ENCODE assay signal across 9 mouse cellular contexts in genomic region chr6:83598646-83599045, GRCm38 (mm10). TPM values are rescaled to one million over a fixed set of nuclear protein-coding genes. Genes with fewer than 3 reads are reported as not detected.
DNase-seq lines count a peak whose midpoint lies in the region; ATAC-seq and TF ChIP-seq lines count a peak whose summit lies in the region.
"Had no signal": no experiment of that assay in that cellular context is flagged by ENCODE, and none has a peak within 500 bp of the region (broad histone marks: within the 10 kb centered on the region; RNA-seq: fewer than 3 reads in every experiment).

No protein-coding gene starts in this region.

- H3K9ac ChIP-seq in embryonic facial prominence, embryonic 15.5 days: no peak overlapping the region
- no peak overlapping the region for H3K9ac ChIP-seq in heart, postnatal 0 days (replicated peaks; ENCODE audit: low read depth, low read length)

- 0 out of 2 replicates have a peak, but pooled peaks cover 6% of the 10 kb centered on the region for H3K4me1 ChIP-seq in embryonic facial prominence, embryonic 15.5 days
- peaks cover 23% of the 10 kb centered on the region for H3K4me1 ChIP-seq in heart, postnatal 0 days (ENCODE audit: control insufficient read depth, insufficient read depth)

- H3K9me3 ChIP-seq in embryonic facial prominence, embryonic 15.5 days (replicated peaks): no peaks in the 10 kb centered on the region
- no peaks in the 10 kb centered on the region for H3K9me3 ChIP-seq in heart, postnatal 0 days (replicated peaks; ENCODE audit: control insufficient read depth, low read length)

- ATAC-seq in embryonic facial prominence, embryonic 15.5 days (ENCODE audit: insufficient number of reproducible peaks, low FRiP score, low TSS enrichment, low read depth): no peak
- ATAC-seq in heart, postnatal 0 days (ENCODE audit: insufficient read depth, low read depth): peak; percentile 83

- WGBS in embryonic facial prominence, embryonic 15.5 days: 8% methylated on average over 9 of the region's 9 CpGs
- WGBS in heart, postnatal 0 days: 4% methylated on average over 9 of the region's 9 CpGs

- no peak for TF ChIP-seq EP300 in heart, postnatal 0 days (IDR thresholded peaks at IDR 0.05; ENCODE audit: low read depth)

- peak; percentile 65 for TF ChIP-seq CTCF in heart, postnatal 0 days (IDR thresholded peaks at IDR 0.05; ENCODE audit: low read depth)

- H3K27ac ChIP-seq in embryonic facial prominence, embryonic 15.5 days (replicated peaks): no peak overlapping the region
- H3K27ac ChIP-seq in heart, postnatal 0 days (ENCODE audit: low read depth): no peak overlapping the region

- no peaks in the 10 kb centered on the region for H3K27me3 ChIP-seq in embryonic facial prominence, embryonic 15.5 days
- no peaks in the 10 kb centered on the region for H3K27me3 ChIP-seq in heart, postnatal 0 days (ENCODE audit: control insufficient read depth, insufficient read depth, low read length)

- H3K4me2 ChIP-seq in embryonic facial prominence, embryonic 15.5 days (replicated peaks): peak overlapping the region; percentile 49
- peak overlapping the region; percentile 54 for H3K4me2 ChIP-seq in heart, postnatal 0 days (ENCODE audit: low read depth, low read length)

- H3K4me3 ChIP-seq in embryonic facial prominence, embryonic 15.5 days (replicated peaks): peak overlapping the region; percentile 35
- peak overlapping the region; percentile 28; the same call in 1 of the 2 replicates for H3K4me3 ChIP-seq in heart, postnatal 0 days (ENCODE audit: low read depth, low read length)

- no peaks in the 10 kb centered on the region for H3K36me3 ChIP-seq in embryonic facial prominence, embryonic 15.5 days
- H3K36me3 ChIP-seq in heart, postnatal 0 days (replicated peaks; ENCODE audit: control insufficient read depth, insufficient read depth, low read length): no peaks in the 10 kb centered on the region

- peak; percentile 91 for DNase-seq in heart, adult 11 months
- DNase-seq in heart, postnatal 25 days (ENCODE audit: low spot score): no peak
- DNase-seq in adrenal gland, postnatal 14 days: peak; percentile 59
- DNase-seq in heart, postnatal 0 days (ENCODE audit: low spot score): peak; percentile 68
- DNase-seq in kidney, postnatal 4 days: peak; percentile 58 to 72
- peak; percentile 62 for DNase-seq in lung, postnatal 36 days
- DNase-seq in skeletal muscle tissue, adult 2 months (ENCODE audit: low read depth, low spot score): peak; percentile 70

- intact Hi-C loops in heart, postnatal 25 days (cut with DNase I): no loop called here

RNA-seq across cellular contexts. Expression of gene Stambp, which starts 26.1 kb away (rescaled TPM):
- total RNA-seq in heart, postnatal 25 days (2021): 10 to 100 TPM in 1 of 2 experiments, 1 to 10 TPM in 1; 10.0 to 12.6 TPM
- total RNA-seq in adrenal gland, postnatal 14 days (2021): 18.0 and 22.9 TPM in 2 replicates
- polyA plus RNA-seq in embryonic facial prominence, embryonic 15.5 days (2015; fragmentation: Nextera tagmentation; extraction: Ambion mirVana): 31.5 and 32.5 TPM in 2 replicates
- 1.2 and 1.5 TPM in 2 replicates for total RNA-seq in heart, postnatal 0 days (2014; rRNA removed; ENCODE audit: low replicate concordance)
- polyA plus RNA-seq in heart, postnatal 0 days (2015; fragmentation: Nextera tagmentation; extraction: Ambion mirVana): 22.9 and 24.6 TPM in 2 replicates

RNA-seq across cellular contexts. Expression of gene Clec4f, which starts 57.3 kb away (rescaled TPM):
- total RNA-seq in heart, postnatal 25 days (2021): not detected
- 0.26 and 8.6 TPM in 2 replicates for total RNA-seq in adrenal gland, postnatal 14 days (2021)
- polyA plus RNA-seq in embryonic facial prominence, embryonic 15.5 days (2015; fragmentation: Nextera tagmentation; extraction: Ambion mirVana): not detected in 2 replicates
- total RNA-seq in heart, postnatal 0 days (2014; rRNA removed; ENCODE audit: low replicate concordance): 1.7 TPM in 1 of 2 replicates, not detected in the other
- 0.59 and 0.66 TPM in 2 replicates for polyA plus RNA-seq in heart, postnatal 0 days (2015; fragmentation: Nextera tagmentation; extraction: Ambion mirVana)
- total RNA-seq: left cerebral cortex, adult 8-10 months had no signal
